Mouse (Mus musculus) urinary bladder, postnatal 14 days (tissue): ENCODE measurements at regions not wholly inside any gene's neighbourhood (a gene's known extent, or its start where the extent isn't known, plus 50 kb on each side); places are given as distances from the start of the nearest gene placed in this dataset.

Source experiments
- DNase-seq: peaks from one replicate; pipeline ENCODE4 v3.0.0; 2021; ENCODE audit warnings: low spot score

- DNase-seq = no peak
These were observed 1729.8 kb downstream of the AI429214 start for GRCm38 (mm10) chr8:38723254-38723653.

GRCm38 (mm10) chr8:38725257-38725656 is 1731.9 kb downstream of the AI429214 start:
- DNase-seq = no peak

GRCm38 (mm10) chr8:38747134-38747533 is 1753.7 kb downstream of the AI429214 start:
- DNase-seq = peak; percentile 12

- no peak for DNase-seq
These were observed 1773.3 kb downstream of the AI429214 start for GRCm38 (mm10) chr8:38766626-38767226.

- no peak for DNase-seq
These were observed 1819.1 kb downstream of the AI429214 start for GRCm38 (mm10) chr8:38812482-38812881.

GRCm38 (mm10) chr8:38818163-38818562 is 1824.8 kb downstream of the AI429214 start:
- peak; percentile 20 for DNase-seq

GRCm38 (mm10) chr8:38861436-38861835 is 1813.4 kb upstream of the Adam24 start:
- DNase-seq = no peak

GRCm38 (mm10) chr8:38867370-38867769 is 1807.5 kb upstream of the Adam24 start:
- DNase-seq = no peak
